Mouse (Mus musculus) cerebellum, adult 2 months (tissue): ENCODE measurements at regions not wholly inside any gene's neighbourhood (a gene's known extent, or its start where the extent isn't known, plus 50 kb on each side); places are given as distances from the start of the nearest gene placed in this dataset.

Source experiments
- DNase-seq, 2 experiments: peaks; one replicate each; pipeline ENCODE4 v3.0.0; 2021
- H3K27ac ChIP-seq: fragments of 200-500 bp; 2 replicates; pipeline ENCODE4 v1.5.1; 2012; ENCODE audit warnings: low read length, control low read depth, inconsistent platforms; ENCODE audit not compliant: insufficient read depth
- H3K27me3 ChIP-seq: fragments of 200-500 bp; 2 replicates; pipeline ENCODE4 v1.6.1; 2012; ENCODE audit warnings: inconsistent platforms, mild to moderate bottlenecking, low read length, moderate library complexity; ENCODE audit not compliant: control insufficient read depth, insufficient read depth
- H3K4me1 ChIP-seq: fragments of 200-500 bp; 2 replicates; pipeline ENCODE4 v1.6.1; 2011; ENCODE audit warnings: low read length; ENCODE audit not compliant: control insufficient read depth, insufficient read depth
- H3K4me3 ChIP-seq: fragments of 200-500 bp; replicated peaks from 2 replicates; pipeline ENCODE3; 2011; ENCODE audit warnings: mild to moderate bottlenecking, low read depth, low read length, control low read depth; ENCODE audit not compliant: insufficient read depth
- CTCF ChIP-seq: fragments of 200-500 bp; IDR thresholded peaks from 2 replicates; pipeline ENCODE4 v1.5.1; 2011; ENCODE audit warnings: low read depth, mild to moderate bottlenecking, control low read depth, low read length, moderate library complexity, borderline replicate concordance; ENCODE audit not compliant: insufficient read depth
- POLR2A ChIP-seq: fragments of 200-500 bp; IDR thresholded peaks from 2 replicates; pipeline ENCODE4 v1.6.1; 2011; ENCODE audit warnings: low read length, control low read depth, borderline replicate concordance; ENCODE audit not compliant: insufficient read depth
- WGBS: fragments of 180-500 bp; shearing (Covaris S2); methylation state at CpG from one replicate; pipeline ENCODE4 v1.1.7; 2018; 5-methylcytosine and 5-hydroxymethylcytosine counted together

- no peak for DNase-seq
- Histone ChIP-seq H3K4me3 (no peak overlapping the region), H3K4me1 (peaks cover 9% of the 10 kb centered on the region; the same call in 1 of the 2 replicates), H3K27ac (no peak overlapping the region), H3K27me3 (no peaks in the 10 kb centered on the region)
- no peak for TF ChIP-seq CTCF
- TF ChIP-seq POLR2A, result no peak
- 97% methylated on average over 4 of the region's 4 CpGs for WGBS
Observed at GRCm38 (mm10) chr16:76232680-76233079, 140.9 kb downstream of the Nrip1 start.

GRCm38 (mm10) chr16:76232174-76232573 is 141.5 kb downstream of the Nrip1 start:
- Histone ChIP-seq H3K4me3 (no peak overlapping the region), H3K27ac (no peak overlapping the region), H3K27me3 (no peaks in the 10 kb centered on the region), H3K4me1 (peaks cover 9% of the 10 kb centered on the region; the same call in 1 of the 2 replicates)
- peak in 1 of 2 experiments; percentile 55 for DNase-seq
- TF ChIP-seq CTCF (no peak), POLR2A (no peak)
- WGBS, result 40% methylated on average over 3 of the region's 3 CpGs

GRCm38 (mm10) chr16:76230516-76231302 is 142.9 kb downstream of the Nrip1 start:
- DNase-seq, result peak; percentile 74 to 90
- Histone ChIP-seq H3K4me1 (peaks cover 9% of the 10 kb centered on the region; the same call in 1 of the 2 replicates), H3K27me3 (no peaks in the 10 kb centered on the region), H3K4me3 (no peak overlapping the region), H3K27ac (no peak overlapping the region)
- TF ChIP-seq POLR2A (no peak), CTCF (no peak)
- 35% methylated on average over 4 of the region's 4 CpGs for WGBS

- Histone ChIP-seq H3K4me3 (no peak overlapping the region), H3K27me3 (no peaks in the 10 kb centered on the region), H3K27ac (no peak overlapping the region), H3K4me1 (peaks cover 9% of the 10 kb centered on the region; the same call in 1 of the 2 replicates)
- no peak for DNase-seq
- TF ChIP-seq CTCF, result no peak
- TF ChIP-seq POLR2A, result no peak
- 85% methylated on average over 4 of the region's 4 CpGs for WGBS
Observed at GRCm38 (mm10) chr16:76228451-76228850, 145.2 kb downstream of the Nrip1 start.

GRCm38 (mm10) chr16:76226446-76226845 is 147.2 kb downstream of the Nrip1 start:
- no peak overlapping the region for H3K27ac ChIP-seq
- no peak for DNase-seq
- H3K27me3 ChIP-seq, result no peaks in the 10 kb centered on the region
- no peak for TF ChIP-seq POLR2A
- no peak for TF ChIP-seq CTCF
- peaks cover 6% of the 10 kb centered on the region; the same call in 1 of the 2 replicates for H3K4me1 ChIP-seq
- H3K4me3 ChIP-seq, result no peak overlapping the region
- 94% methylated on average over 7 of the region's 7 CpGs for WGBS

GRCm38 (mm10) chr16:76225587-76226226 is 147.9 kb downstream of the Nrip1 start:
- Histone ChIP-seq H3K4me3 (no peak overlapping the region), H3K27ac (no peak overlapping the region), H3K27me3 (no peaks in the 10 kb centered on the region), H3K4me1 (peaks cover 2% of the 10 kb centered on the region; the same call in 1 of the 2 replicates)
- 85% methylated on average over 12 of the region's 12 CpGs for WGBS
- DNase-seq, result no peak
- no peak for TF ChIP-seq POLR2A
- TF ChIP-seq CTCF, result no peak

GRCm38 (mm10) chr16:76224901-76225586 is 148.6 kb downstream of the Nrip1 start:
- peaks cover 2% of the 10 kb centered on the region; the same call in 1 of the 2 replicates for H3K4me1 ChIP-seq
- no peak for TF ChIP-seq POLR2A
- no peak for TF ChIP-seq CTCF
- DNase-seq, result no peak

GRCm38 (mm10) chr16:76223716-76224115 is 149.9 kb downstream of the Nrip1 start:
- TF ChIP-seq POLR2A (no peak), CTCF (no peak)
- DNase-seq, result peak in 1 of 2 experiments; percentile 32
- no peaks in the 10 kb centered on the region; the same call in 1 of the 2 replicates for H3K4me1 ChIP-seq
- H3K27ac ChIP-seq, result no peak overlapping the region
- H3K27me3 ChIP-seq, result no peaks in the 10 kb centered on the region
- no peak overlapping the region for H3K4me3 ChIP-seq
- 40% methylated on average over 4 of the region's 4 CpGs for whole genome bisulfite sequencing

More at GRCm38 (mm10) chr16:76224901-76225586, 148.6 kb downstream of the Nrip1 start:
- Histone ChIP-seq H3K27me3 (no peaks in the 10 kb centered on the region), H3K27ac (no peak overlapping the region), H3K4me3 (no peak overlapping the region)
- WGBS, result 71% methylated on average over 9 of the region's 9 CpGs
